ENCODE assay signal across 18 mouse cellular contexts in genomic region chr17:46221601-46222000, GRCm38 (mm10). TPM values are rescaled to one million over a fixed set of nuclear protein-coding genes. Genes with fewer than 3 reads are reported as not detected.
"Had no signal": no experiment of that assay in that cellular context is flagged by ENCODE, and none has a peak within 500 bp of the region (broad histone marks: within the 10 kb centered on the region; RNA-seq: fewer than 3 reads in every experiment).

No protein-coding gene starts in this region.

- DNase-seq: lung, adult 2 months; lung, postnatal 14 days; lung, postnatal 36 days; right cerebral cortex, postnatal 14 days; thymus, adult 2 months; thymus, postnatal 25 days; thymus, postnatal 4 days had no signal

- H3K27ac ChIP-seq: lung, embryonic 15.5 days; macrophage; midbrain, embryonic 13.5 days; midbrain, embryonic 15.5 days; neural tube, embryonic 12.5 days; stomach, embryonic 15.5 days; stomach, postnatal 0 days had no signal

- H3K27me3 ChIP-seq: lung, embryonic 15.5 days; megakaryocyte, embryonic 14.5 days; midbrain, embryonic 13.5 days; midbrain, embryonic 15.5 days; neural tube, embryonic 12.5 days; stomach, embryonic 15.5 days had no signal

- H3K4me3 ChIP-seq: lung, embryonic 15.5 days; megakaryocyte, embryonic 14.5 days; midbrain, embryonic 13.5 days; midbrain, embryonic 15.5 days; neural tube, embryonic 12.5 days; stomach, embryonic 15.5 days had no signal

- ATAC-seq: lung, postnatal 0 days; midbrain, embryonic 13.5 days; midbrain, embryonic 15.5 days had no signal

- H3K9me3 ChIP-seq: lung, embryonic 15.5 days; megakaryocyte, embryonic 14.5 days; midbrain, embryonic 13.5 days; midbrain, embryonic 15.5 days; neural tube, embryonic 12.5 days; stomach, embryonic 15.5 days had no signal

- H3K9ac ChIP-seq: lung, embryonic 15.5 days; midbrain, embryonic 13.5 days; midbrain, embryonic 15.5 days; neural tube, embryonic 12.5 days; stomach, embryonic 15.5 days had no signal

- H3K4me2 ChIP-seq: lung, embryonic 15.5 days; midbrain, embryonic 11.5 days; midbrain, embryonic 13.5 days; midbrain, embryonic 15.5 days; neural tube, embryonic 12.5 days; stomach, embryonic 15.5 days had no signal

- H3K4me1 ChIP-seq: lung, embryonic 15.5 days; midbrain, embryonic 13.5 days; midbrain, embryonic 15.5 days; neural tube, embryonic 12.5 days; stomach, embryonic 15.5 days had no signal

RNA-seq across cellular contexts. Expression of gene Lrrc73, which starts 31.7 kb away (rescaled TPM):
- total RNA-seq: monocyte, adult 5-6 weeks had no signal
- polyA plus RNA-seq: macrophage had no signal
